Mouse (Mus musculus): ENCODE results near the gene Stx6.

Stx6 gene

GRCm38 (mm10) chr1:155210011-155210763 is 51.7 kb downstream of the Stx6 start:
- DNase-seq: no peak

- DNase-seq: no peak
Measured at GRCm38 (mm10) chr1:155211017-155211416, 52.5 kb downstream of the Stx6 start.

GRCm38 (mm10) chr1:155212081-155212480 is 53.6 kb downstream of the Stx6 start:
- no peak for DNase-seq

- no peak for DNase-seq
Measured at GRCm38 (mm10) chr1:155212493-155212892, 54.0 kb downstream of the Stx6 start.

GRCm38 (mm10) chr1:155212936-155213774 is 54.6 kb downstream of the Stx6 start:
- no peak for DNase-seq

GRCm38 (mm10) chr1:155213912-155214311 is 55.4 kb downstream of the Stx6 start:
- DNase-seq: no peak

GRCm38 (mm10) chr1:155215066-155215764 is 56.7 kb downstream of the Stx6 start:
- DNase-seq: peak; percentile 46 to 57

- DNase-seq: no peak
Measured at GRCm38 (mm10) chr1:155216313-155216712, 57.8 kb downstream of the Stx6 start.

- DNase-seq: no peak
Measured at GRCm38 (mm10) chr1:155216844-155217243, 58.3 kb downstream of the Stx6 start.

GRCm38 (mm10) chr1:155217865-155218541 is 59.5 kb downstream of the Stx6 start:
- DNase-seq: peak; percentile 71

- no peak for DNase-seq
Measured at GRCm38 (mm10) chr1:155218924-155219323, 60.4 kb downstream of the Stx6 start.

GRCm38 (mm10) chr1:155222101-155222669 is 63.7 kb downstream of the Stx6 start:
- no peak for DNase-seq

GRCm38 (mm10) chr1:155223036-155223435 is 64.5 kb downstream of the Stx6 start:
- DNase-seq: peak; percentile 41 to 62

- peak; percentile 79 to 80 for DNase-seq
Measured at GRCm38 (mm10) chr1:155223849-155224554, 65.5 kb downstream of the Stx6 start.

GRCm38 (mm10) chr1:155229464-155230411 is 71.2 kb downstream of the Stx6 start:
- no peak for DNase-seq

GRCm38 (mm10) chr1:155232385-155232784 is 73.9 kb downstream of the Stx6 start:
- no peak for DNase-seq

GRCm38 (mm10) chr1:155232786-155233185 is 74.3 kb downstream of the Stx6 start:
- DNase-seq: no peak

- peak in 1 of 2 experiments; percentile 13 for DNase-seq
Measured at GRCm38 (mm10) chr1:155233378-155233777, 74.9 kb downstream of the Stx6 start.

- peak; percentile 60 to 73 for DNase-seq
Measured at GRCm38 (mm10) chr1:155233931-155234607, 75.6 kb downstream of the Stx6 start.

- DNase-seq: no peak
Measured at GRCm38 (mm10) chr1:155235641-155236040, 77.1 kb downstream of the Stx6 start.
